19 mouse cellular contexts compared by ENCODE assay signal in the genomic region with DNA sequence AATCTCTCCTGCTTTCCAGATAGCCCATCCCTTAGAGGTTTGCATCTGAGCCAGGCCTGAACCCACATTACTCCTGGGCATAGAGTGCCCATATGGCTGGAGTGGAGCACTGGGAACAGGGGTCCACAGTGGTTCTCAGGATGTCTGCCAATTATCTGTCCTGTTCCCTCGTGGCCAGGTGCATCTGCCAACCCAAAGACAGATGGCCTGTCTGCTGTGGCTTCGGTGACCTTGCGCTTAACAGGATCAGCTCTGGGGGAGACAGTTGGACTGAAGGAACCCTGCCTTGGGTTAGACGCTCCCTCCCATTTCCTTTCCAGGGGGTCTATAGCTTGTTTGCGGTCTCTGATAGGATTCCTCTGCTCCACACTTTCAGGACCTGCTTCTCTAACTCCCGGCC. TPM values are rescaled to one million over a fixed set of nuclear protein-coding genes. Genes with fewer than 3 reads are reported as not detected.
A peak's percentile ranks its signal among the peaks of the same experiment; 100 is the strongest.
DNase-seq lines count a peak whose midpoint lies in the region; ATAC-seq lines count a peak whose summit lies in the region.
"Had no signal": no experiment of that assay in that cellular context is flagged by ENCODE, and none has a peak within 500 bp of the region (broad histone marks: within the 10 kb centered on the region; RNA-seq: fewer than 3 reads in every experiment).

No protein-coding gene starts in this region.

- DNase-seq in midbrain, embryonic 10.5 days (ENCODE audit: low spot score): no peak
- DNase-seq in cerebellum, adult 11-12 months: peak; percentile 79
- peak; percentile 58 to 67 for DNase-seq in cerebellum, postnatal 14 days
- DNase-seq in heart, adult 11 months: no peak
- no peak for DNase-seq in lung, postnatal 25 days (ENCODE audit: low spot score)
- DNase-seq: adrenal gland, adult 2 months; embryo, embryonic 11 days; forebrain, postnatal 0 days; kidney, postnatal 4 days; liver, embryonic 13.5 days; lung, embryonic 14.5 days; lung, postnatal 4 days; right cerebral cortex, adult 18-20 months; thymus, postnatal 25 days had no signal

- no peak overlapping the region for H3K9ac ChIP-seq in midbrain, embryonic 15.5 days
- H3K9ac ChIP-seq: forebrain, postnatal 0 days; heart, embryonic 13.5 days; limb, embryonic 13.5 days; liver, embryonic 13.5 days; lung, embryonic 14.5 days had no signal

- no peak overlapping the region for H3K4me3 ChIP-seq in midbrain, embryonic 10.5 days
- no peak overlapping the region for H3K4me3 ChIP-seq in midbrain, embryonic 15.5 days
- H3K4me3 ChIP-seq: heart, embryonic 13.5 days; limb, embryonic 13.5 days; liver, embryonic 13.5 days; myocyte had no signal

- peaks cover 12% of the 10 kb centered on the region for H3K36me3 ChIP-seq in midbrain, embryonic 10.5 days
- peaks cover 24% of the 10 kb centered on the region for H3K36me3 ChIP-seq in midbrain, embryonic 15.5 days (replicated peaks)
- H3K36me3 ChIP-seq: heart, embryonic 13.5 days; limb, embryonic 13.5 days; liver, embryonic 13.5 days had no signal

- no peak overlapping the region for H3K4me2 ChIP-seq in midbrain, embryonic 15.5 days
- H3K4me2 ChIP-seq: heart, embryonic 13.5 days; limb, embryonic 13.5 days; liver, embryonic 13.5 days; lung, embryonic 14.5 days had no signal

- WGBS in midbrain, embryonic 10.5 days: 84% methylated on average over 6 of the region's 6 CpGs
- 71% methylated on average over 6 of the region's 6 CpGs for WGBS in midbrain, embryonic 15.5 days

- H3K4me1 ChIP-seq in midbrain, embryonic 10.5 days: peaks cover 28% of the 10 kb centered on the region
- H3K4me1 ChIP-seq in midbrain, embryonic 15.5 days: peaks cover 9% of the 10 kb centered on the region; the same call in 1 of the 2 replicates
- H3K4me1 ChIP-seq: heart, embryonic 13.5 days; limb, embryonic 13.5 days; liver, embryonic 13.5 days had no signal

- no peaks in the 10 kb centered on the region for H3K27me3 ChIP-seq in midbrain, embryonic 10.5 days (ENCODE audit: low read depth, poor library complexity, severe bottlenecking)
- H3K27me3 ChIP-seq in midbrain, embryonic 15.5 days (replicated peaks): no peaks in the 10 kb centered on the region
- H3K27me3 ChIP-seq: heart, embryonic 13.5 days; limb, embryonic 13.5 days; liver, embryonic 13.5 days had no signal

- peak overlapping the region; percentile 50 for H3K27ac ChIP-seq in midbrain, embryonic 10.5 days (replicated peaks)
- no peak overlapping the region for H3K27ac ChIP-seq in midbrain, embryonic 15.5 days
- H3K27ac ChIP-seq: heart, embryonic 13.5 days; limb, embryonic 13.5 days; liver, embryonic 13.5 days had no signal

- no peaks in the 10 kb centered on the region for H3K9me3 ChIP-seq in midbrain, embryonic 10.5 days (replicated peaks)
- no peaks in the 10 kb centered on the region for H3K9me3 ChIP-seq in midbrain, embryonic 15.5 days
- H3K9me3 ChIP-seq: heart, embryonic 13.5 days; limb, embryonic 13.5 days; liver, embryonic 13.5 days had no signal

- ATAC-seq in midbrain, embryonic 15.5 days (replicated peaks): no peak
- peak; percentile 74; the same call in 1 of the 2 replicates for ATAC-seq in cerebellum, adult (ENCODE audit: insufficient number of reproducible peaks, low FRiP score, low TSS enrichment)
- ATAC-seq: forebrain, postnatal 0 days had no signal

RNA-seq across cellular contexts. Expression of gene Cspg5, which starts 15.1 kb away (rescaled TPM):
- polyA plus RNA-seq in midbrain, embryonic 10.5 days (2016; fragmentation: Nextera tagmentation; extraction: Ambion mirVana): 8.4 and 13.5 TPM in 2 replicates
- 175 and 191 TPM in 2 replicates for polyA plus RNA-seq in midbrain, embryonic 15.5 days (2015; fragmentation: Nextera tagmentation; extraction: Ambion mirVana)

RNA-seq across cellular contexts. Expression of gene Elp6, which starts 46.3 kb away (rescaled TPM):
- 45.1 and 45.6 TPM in 2 replicates for polyA plus RNA-seq in midbrain, embryonic 10.5 days (2016; fragmentation: Nextera tagmentation; extraction: Ambion mirVana)
- polyA plus RNA-seq in midbrain, embryonic 15.5 days (2015; fragmentation: Nextera tagmentation; extraction: Ambion mirVana): 44.8 and 48.4 TPM in 2 replicates

Comparison
In these comparisons a context has a peak if more than half of its experiments do, and no peak if none do; other contexts are left out.
1. RNA of gene Cspg5, which starts 15.1 kb away (polyA plus RNA-seq): 175 to 191 TPM in midbrain, embryonic 15.5 days; 8.4 to 13.5 TPM in midbrain, embryonic 10.5 days; every median in the first group is over 10 times any median in the second.
2. DNase-seq: peak in cerebellum, adult 11-12 months (single experiment) and cerebellum, postnatal 14 days (2 of 2); none in midbrain, embryonic 10.5 days (single experiment), heart, adult 11 months (single experiment) and lung, postnatal 25 days (single experiment).